Mouse (Mus musculus) brain, embryonic 14.5 days (tissue): ENCODE measurements around the gene Gm4787. TPM values are rescaled to one million over a fixed set of nuclear protein-coding genes. Genes with fewer than 3 reads are reported as not detected.
"Not testable (repeated sequence)": the region's sequence is repeated elsewhere in the genome, so short reads cannot be mapped to it uniquely, and the experiment has no call there.

Source experiments
- DNase-seq: peaks from one replicate; pipeline ENCODE4 v3.0.0-alpha.2; 2011; ENCODE audit warnings: low read depth
- CTCF ChIP-seq: fragments of 200-500 bp; IDR thresholded peaks from 2 replicates; pipeline ENCODE4 v1.5.1; 2012; ENCODE audit warnings: inconsistent platforms, mild to moderate bottlenecking, moderate library complexity, borderline replicate concordance; ENCODE audit not compliant: insufficient read depth, insufficient read length; ENCODE audit errors: extremely low read depth
- POLR2A ChIP-seq: fragments of 200-500 bp; IDR thresholded peaks from 2 replicates; pipeline ENCODE4 v1.6.1; 2012; ENCODE audit warnings: mild to moderate bottlenecking, inconsistent platforms, borderline replicate concordance; ENCODE audit not compliant: poor library complexity, insufficient read depth, insufficient read length, severe bottlenecking; ENCODE audit errors: extremely low read depth
- polyA plus RNA-seq: library from polyadenylated mRNA; depleted of rRNA; stranded (reverse); fragments of >200 nt; gene quantifications from 2 replicates; pipeline ENCODE4 v1.2.3, GENCODE M21; 2012; rRNA removed

The Gm4787 gene
- 0.97 and 1.6 TPM in 2 replicates for polyA plus RNA-seq

GRCm38 (mm10) chr12:81379364-81379763, at the start of gene Gm4787:
Gm4787 (minus strand) TSS chr12:81379464.
- DNase-seq: not testable (repeated sequence)

GRCm38 (mm10) chr12:81421846-81422245, 42.6 kb upstream of the Gm4787 start, which contains the start of gene Adam4:
Adam4 (minus strand) TSS chr12:81421946.
- DNase-seq: no peak
- TF ChIP-seq CTCF (no peak), POLR2A (no peak)

- no peak for TF ChIP-seq CTCF
- TF ChIP-seq POLR2A: no peak
These were observed 33.9 kb upstream of the Gm4787 start for GRCm38 (mm10) chr12:81413211-81413610.

GRCm38 (mm10) chr12:81408966-81409365, 29.7 kb upstream of the Gm4787 start:
- DNase-seq: no peak
- TF ChIP-seq POLR2A (no peak), CTCF (no peak)

More at GRCm38 (mm10) chr12:81413211-81413610, 33.9 kb upstream of the Gm4787 start:
- no peak for DNase-seq

GRCm38 (mm10) chr12:81402187-81402586, 22.9 kb upstream of the Gm4787 start:
- DNase-seq: peak; percentile 87
- TF ChIP-seq POLR2A (no peak), CTCF (peak; percentile 81; the same call in 1 of the 2 replicates)

GRCm38 (mm10) chr12:81333841-81334240, 45.4 kb downstream of the Gm4787 start:
- no peak for DNase-seq
- TF ChIP-seq POLR2A: no peak
- no peak for TF ChIP-seq CTCF

GRCm38 (mm10) chr12:81332875-81333421, 46.3 kb downstream of the Gm4787 start, which contains the start of gene Slc8a3:
Slc8a3 (minus strand) TSS chr12:81333180.
- TF ChIP-seq CTCF (no peak), POLR2A (0 out of 2 replicates have a peak, but pooled peaks have one; percentile 13)
- DNase-seq: peak; percentile 83

GRCm38 (mm10) chr12:81331937-81332874, 47.1 kb downstream of the Gm4787 start:
- TF ChIP-seq POLR2A (no peak), CTCF (no peak)
- DNase-seq: peak; percentile 93

- DNase-seq: peak; percentile 18
These were observed 48.1 kb downstream of the Gm4787 start for GRCm38 (mm10) chr12:81331046-81331638.

More at GRCm38 (mm10) chr12:81331046-81331638, 48.1 kb downstream of the Gm4787 start:
- TF ChIP-seq CTCF: no peak
- TF ChIP-seq POLR2A: no peak

Other genes with a start within 250 kb of the Gm4787 start
- 6.2 and 11.7 TPM in 2 replicates for gene Slc8a3, start 46.3 kb downstream of the Gm4787 start, polyA plus RNA-seq
- 1.00 and 1.7 TPM in 2 replicates for gene Adam4, start 42.5 kb upstream of the Gm4787 start, polyA plus RNA-seq
- gene Cox16, start 105.7 kb upstream of the Gm4787 start, polyA plus RNA-seq: 77.7 and 106 TPM in 2 replicates
- gene Gm20498, start 153.4 kb upstream of the Gm4787 start, polyA plus RNA-seq: 18.5 and 27.6 TPM in 2 replicates
- gene Synj2bp, start 153.4 kb upstream of the Gm4787 start, polyA plus RNA-seq: 21.8 and 21.9 TPM in 2 replicates
- gene Adam21, start 189.0 kb upstream of the Gm4787 start, polyA plus RNA-seq: 0.35 and 0.48 TPM in 2 replicates
- gene Med6, start 215.5 kb upstream of the Gm4787 start, polyA plus RNA-seq: 32.7 and 41.0 TPM in 2 replicates